Mouse (Mus musculus) heart, embryonic 11.5 days (tissue): ENCODE data around the gene Gdf10. TPM values are rescaled to one million over a fixed set of nuclear protein-coding genes. Genes with fewer than 3 reads are reported as not detected.
A peak's percentile ranks its signal among the peaks of the same experiment; 100 is the strongest.

Source experiments
- ATAC-seq: fragments of 200-750 bp; cut with Nextera tagmentation; replicated peaks from 2 replicates; pipeline ENCODE4 v1.8.0; 2017; ENCODE audit warnings: moderate library complexity; ENCODE audit not compliant: insufficient number of reproducible peaks, low FRiP score, low TSS enrichment
- H3K27ac ChIP-seq: fragments of 300-500 bp; sonication (generic); 2 replicates; pipeline ENCODE4 v1.5.1; 2014; ENCODE audit warnings: mild to moderate bottlenecking, low read depth, low read length
- H3K27me3 ChIP-seq: fragments of 300-500 bp; sonication (generic); 2 replicates; pipeline ENCODE4 v1.6.1; 2014; ENCODE audit warnings: mild to moderate bottlenecking, low read length, mixed read lengths; ENCODE audit not compliant: control insufficient read depth, insufficient read depth
- H3K36me3 ChIP-seq: fragments of 300-500 bp; sonication (generic); 2 replicates; pipeline ENCODE4 v1.6.1; 2014; ENCODE audit warnings: mild to moderate bottlenecking, low read length, moderate library complexity, mixed read lengths; ENCODE audit not compliant: control insufficient read depth, insufficient read depth
- H3K4me1 ChIP-seq: fragments of 300-500 bp; sonication (generic); 2 replicates; pipeline ENCODE4 v1.6.1; 2014; ENCODE audit warnings: low read length; ENCODE audit not compliant: control insufficient read depth, insufficient read depth
- H3K4me2 ChIP-seq: fragments of 300-500 bp; sonication (generic); 2 replicates; pipeline ENCODE4 v1.6.1; 2014; ENCODE audit warnings: mild to moderate bottlenecking, moderate library complexity
- H3K4me3 ChIP-seq: fragments of 300-500 bp; sonication (generic); 2 replicates; pipeline ENCODE4 v1.5.1; 2014; ENCODE audit warnings: low read depth, low read length
- H3K9ac ChIP-seq: fragments of 300-500 bp; sonication (generic); 2 replicates; pipeline ENCODE4 v1.6.1; 2014; ENCODE audit warnings: mild to moderate bottlenecking, low read depth, low read length, moderate library complexity
- H3K9me3 ChIP-seq: fragments of 300-500 bp; sonication (generic); replicated peaks from 2 replicates; pipeline ENCODE4 v1.6.1; 2016; ENCODE audit warnings: low read length; ENCODE audit not compliant: control insufficient read depth
- WGBS: fragments of 180-500 bp; shearing (Covaris S2); extraction: QIAGEN DNeasy Blood & Tissue Kit; methylation state at CpG from one replicate; pipeline ENCODE4 v1.1.7; 2014; ENCODE audit not compliant: insufficient replicate concordance; 5-methylcytosine and 5-hydroxymethylcytosine counted together
- polyA plus RNA-seq: library from polyadenylated mRNA; unstranded; fragments of >200 nt; fragmentation: Nextera tagmentation; extraction: Ambion mirVana; gene quantifications from 2 replicates; pipeline ENCODE4 v1.2.1, GENCODE M21; 2014

Gene Gdf10
- polyA plus RNA-seq, 1 experiment from 2014 or later: 2.2 TPM

DNA sequence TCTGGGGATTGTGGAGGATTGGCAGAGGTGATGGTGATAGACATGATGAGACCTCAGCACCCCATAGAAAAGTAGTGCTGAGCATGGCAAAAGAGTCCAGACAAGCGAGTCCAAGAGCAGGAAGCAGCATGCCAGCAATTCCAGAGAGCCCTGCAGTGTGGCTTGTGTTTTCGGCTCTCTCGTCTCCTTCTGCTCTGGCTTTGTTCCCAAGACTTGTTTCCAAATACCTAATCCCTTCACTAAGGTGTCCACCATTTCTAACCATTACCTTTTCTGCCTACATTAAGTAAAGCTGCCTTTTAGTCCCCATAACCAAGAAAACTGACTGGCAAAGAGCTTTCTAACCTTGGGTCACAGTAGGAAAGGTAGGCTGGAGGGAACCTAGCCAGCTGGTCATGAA lies 31.9 kb upstream of the Gdf10 start:
- 79% methylated on average over 3 of the region's 3 CpGs for WGBS
- H3K4me1 ChIP-seq: peaks cover under 1% of the 10 kb centered on the region
- H3K4me2 ChIP-seq: no peak overlapping the region
- no peaks in the 10 kb centered on the region for H3K36me3 ChIP-seq
- no peak for ATAC-seq
- no peaks in the 10 kb centered on the region for H3K9me3 ChIP-seq
- H3K27ac ChIP-seq: no peak overlapping the region
- H3K4me3 ChIP-seq: no peak overlapping the region
- no peak overlapping the region for H3K9ac ChIP-seq
- H3K27me3 ChIP-seq: no peaks in the 10 kb centered on the region

GRCm38 (mm10) chr14:33895777-33896176 lies 27.6 kb upstream of the Gdf10 start:
- H3K36me3 ChIP-seq: no peaks in the 10 kb centered on the region
- no peak overlapping the region for H3K4me2 ChIP-seq
- WGBS: 75% methylated on average over 5 of the region's 5 CpGs
- H3K27ac ChIP-seq: no peak overlapping the region
- H3K9me3 ChIP-seq: no peaks in the 10 kb centered on the region
- H3K27me3 ChIP-seq: no peaks in the 10 kb centered on the region
- no peak overlapping the region for H3K9ac ChIP-seq
- H3K4me1 ChIP-seq: peaks cover 12% of the 10 kb centered on the region
- H3K4me3 ChIP-seq: no peak overlapping the region
- no peak for ATAC-seq

GRCm38 (mm10) chr14:33896628-33897300 lies 26.6 kb upstream of the Gdf10 start:
- H3K27ac ChIP-seq: 0 out of 2 replicates have a peak overlapping the region, but pooled peaks have one; percentile 0
- no peak overlapping the region for H3K9ac ChIP-seq
- no peak overlapping the region; the same call in 1 of the 2 replicates for H3K4me2 ChIP-seq
- peaks cover 12% of the 10 kb centered on the region for H3K4me1 ChIP-seq
- no peaks in the 10 kb centered on the region for H3K9me3 ChIP-seq
- ATAC-seq: no peak
- no peak overlapping the region for H3K4me3 ChIP-seq
- no peaks in the 10 kb centered on the region for H3K27me3 ChIP-seq
- WGBS: 27% methylated on average over 9 of the region's 9 CpGs
- no peaks in the 10 kb centered on the region for H3K36me3 ChIP-seq

- ATAC-seq: no peak
- Histone ChIP-seq H3K9me3 (no peaks in the 10 kb centered on the region), H3K36me3 (no peaks in the 10 kb centered on the region), H3K4me2 (no peak overlapping the region), H3K9ac (no peak overlapping the region), H3K4me1 (no peaks in the 10 kb centered on the region), H3K27ac (no peak overlapping the region), H3K4me3 (no peak overlapping the region), H3K27me3 (no peaks in the 10 kb centered on the region)
- WGBS: 85% methylated on average over 4 of the region's 4 CpGs
Measured at GRCm38 (mm10) chr14:33902783-33903182, 20.6 kb upstream of the Gdf10 start.

DNA sequence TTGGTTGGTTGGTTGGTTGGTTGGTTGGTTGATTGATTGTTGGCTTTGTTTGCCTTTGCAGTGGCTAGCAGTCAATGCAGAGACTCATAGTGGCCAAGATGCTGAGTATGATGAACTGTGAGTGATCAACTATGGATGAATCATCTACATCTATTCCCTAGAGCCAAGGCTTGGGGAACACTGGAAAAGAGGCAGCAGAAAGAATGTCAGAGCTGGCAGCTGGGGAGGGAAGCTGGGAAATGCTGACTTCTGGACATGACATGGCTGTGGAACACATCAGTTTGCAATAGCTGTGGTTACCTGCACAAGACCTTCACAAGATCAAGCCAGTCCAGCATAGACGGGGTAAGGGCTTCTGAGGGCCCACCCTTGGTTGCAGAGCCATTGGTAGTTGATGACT lies 20.2 kb upstream of the Gdf10 start:
- ATAC-seq: no peak
- H3K4me3 ChIP-seq: no peak overlapping the region
- no peaks in the 10 kb centered on the region for H3K36me3 ChIP-seq
- H3K9me3 ChIP-seq: no peaks in the 10 kb centered on the region
- no peaks in the 10 kb centered on the region for H3K4me1 ChIP-seq
- no peaks in the 10 kb centered on the region for H3K27me3 ChIP-seq
- no peak overlapping the region for H3K27ac ChIP-seq
- H3K9ac ChIP-seq: no peak overlapping the region
- WGBS: 72% methylated on average over 1 of the region's 1 CpGs
- no peak overlapping the region for H3K4me2 ChIP-seq

DNA sequence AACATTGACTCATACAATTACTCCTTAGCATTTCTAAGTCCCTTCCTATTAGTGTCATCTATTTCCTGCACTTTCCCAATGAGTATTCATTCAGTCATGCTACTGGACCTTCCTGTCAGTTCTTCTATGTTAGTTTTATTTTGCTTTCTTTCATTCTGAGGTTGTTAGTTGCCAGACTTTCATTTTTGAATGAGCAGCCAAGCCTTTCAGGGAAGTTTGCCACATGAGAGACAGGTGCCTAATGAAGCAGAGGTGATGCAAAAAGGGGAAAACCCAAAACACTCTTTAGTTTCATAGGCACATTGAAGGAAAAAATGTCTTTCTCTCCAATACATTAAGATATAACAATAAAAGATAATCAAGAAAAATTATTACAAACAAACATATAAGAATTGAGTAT lies 18.5 kb upstream of the Gdf10 start:
- no peaks in the 10 kb centered on the region for H3K36me3 ChIP-seq
- no peaks in the 10 kb centered on the region for H3K9me3 ChIP-seq
- H3K4me1 ChIP-seq: no peaks in the 10 kb centered on the region
- H3K4me2 ChIP-seq: no peak overlapping the region
- no peak overlapping the region for H3K4me3 ChIP-seq
- no peak overlapping the region for H3K9ac ChIP-seq
- H3K27me3 ChIP-seq: no peaks in the 10 kb centered on the region
- H3K27ac ChIP-seq: no peak overlapping the region
- no peak for ATAC-seq

DNA sequence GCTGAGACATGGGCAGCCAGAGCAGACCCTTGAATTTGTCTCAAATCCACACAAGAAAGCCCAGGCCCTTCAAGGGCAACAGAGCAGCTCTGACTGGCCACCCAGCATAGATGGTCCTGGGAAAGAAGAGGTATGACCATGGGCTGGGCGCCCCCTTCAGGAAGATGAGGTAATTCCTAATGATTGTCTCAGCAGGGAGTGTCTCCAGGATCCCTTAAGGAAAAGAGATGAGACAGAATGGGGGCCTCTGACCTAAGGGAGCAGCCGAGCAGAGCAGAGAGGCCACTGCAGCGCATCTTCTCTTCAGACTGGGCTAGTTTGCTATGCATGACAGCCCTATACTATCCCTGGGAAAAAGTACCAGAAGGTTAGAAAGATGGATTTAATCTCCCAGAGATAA lies 9.7 kb upstream of the Gdf10 start:
- Histone ChIP-seq H3K9ac (no peak overlapping the region), H3K4me1 (no peaks in the 10 kb centered on the region), H3K27ac (no peak overlapping the region), H3K4me3 (no peak overlapping the region), H3K36me3 (no peaks in the 10 kb centered on the region), H3K4me2 (no peak overlapping the region), H3K9me3 (no peaks in the 10 kb centered on the region), H3K27me3 (peaks cover 13% of the 10 kb centered on the region)
- no peak for ATAC-seq
- 29% methylated on average over 3 of the region's 3 CpGs for WGBS

DNA sequence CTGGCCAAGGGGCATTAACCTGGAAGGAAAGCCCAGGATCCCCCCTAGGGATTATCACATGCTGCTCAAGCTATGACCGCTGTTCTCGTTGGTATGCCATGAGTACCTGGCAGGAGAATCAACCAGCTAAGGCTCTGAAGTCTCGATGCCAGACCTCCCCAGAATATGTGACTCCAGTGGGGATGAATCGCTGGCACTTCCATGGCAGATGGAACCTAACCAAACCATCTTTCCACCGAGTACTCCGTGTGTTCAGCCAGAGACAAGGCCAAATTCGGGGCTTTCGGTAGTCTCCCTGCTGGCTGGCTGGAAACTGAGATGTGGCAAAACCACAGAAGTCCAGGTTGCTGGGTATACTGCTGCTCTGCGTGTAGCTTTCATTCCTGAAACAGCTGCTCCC lies 9.2 kb upstream of the Gdf10 start:
- no peak overlapping the region for H3K4me3 ChIP-seq
- no peak overlapping the region for H3K9ac ChIP-seq
- H3K9me3 ChIP-seq: no peaks in the 10 kb centered on the region
- no peak overlapping the region for H3K27ac ChIP-seq
- H3K4me1 ChIP-seq: no peaks in the 10 kb centered on the region
- H3K27me3 ChIP-seq: peaks cover 16% of the 10 kb centered on the region
- no peaks in the 10 kb centered on the region for H3K36me3 ChIP-seq
- 80% methylated on average over 9 of the region's 9 CpGs for WGBS
- no peak overlapping the region for H3K4me2 ChIP-seq
- no peak for ATAC-seq
